Mouse (Mus musculus) heart, postnatal 4 days (tissue): ENCODE measurements around the gene Gm1604a. TPM values are rescaled to one million over a fixed set of nuclear protein-coding genes. Genes with fewer than 3 reads are reported as not detected.
A peak's percentile ranks its signal among the peaks of the same experiment; 100 is the strongest.
"Not testable (repeated sequence)": the region's sequence is repeated elsewhere in the genome, so short reads cannot be mapped to it uniquely, and the experiment has no call there.

Source experiments
- DNase-seq: peaks from one replicate; pipeline ENCODE4 v3.0.0; 2021
- total RNA-seq, 2 experiments: library from RNA; stranded (reverse); gene quantifications; 2 replicates each; pipeline ENCODE4 v1.2.3; 2021

The Gm1604a gene
- total RNA-seq, 2 experiments from 2014 or later = not detected

- not testable (repeated sequence) for DNase-seq
Measured at GRCm38 (mm10) chr17:7069561-7070240, 44.3 kb downstream of the Gm1604a start.

DNA sequence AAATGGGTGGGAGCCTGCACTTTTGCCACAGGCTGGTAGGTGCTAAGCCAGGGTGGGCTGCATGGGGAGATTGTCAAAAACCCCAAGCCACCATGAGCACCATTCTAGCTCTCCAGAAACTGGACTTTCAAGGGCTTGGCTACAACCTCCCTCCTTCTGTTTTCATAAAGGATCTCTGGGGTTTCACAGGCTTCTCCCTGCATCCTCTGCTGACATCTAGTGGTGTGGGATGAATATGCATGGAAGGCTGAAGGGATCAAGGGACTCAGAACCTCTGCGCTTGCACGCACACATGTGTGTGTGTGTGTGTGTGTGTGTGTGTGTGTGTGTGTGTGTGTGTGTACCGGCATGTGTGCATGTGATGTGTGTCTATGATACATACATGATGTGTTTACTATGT is 49.1 kb downstream of the Gm1604a start:
- peak; percentile 62 for DNase-seq

DNA sequence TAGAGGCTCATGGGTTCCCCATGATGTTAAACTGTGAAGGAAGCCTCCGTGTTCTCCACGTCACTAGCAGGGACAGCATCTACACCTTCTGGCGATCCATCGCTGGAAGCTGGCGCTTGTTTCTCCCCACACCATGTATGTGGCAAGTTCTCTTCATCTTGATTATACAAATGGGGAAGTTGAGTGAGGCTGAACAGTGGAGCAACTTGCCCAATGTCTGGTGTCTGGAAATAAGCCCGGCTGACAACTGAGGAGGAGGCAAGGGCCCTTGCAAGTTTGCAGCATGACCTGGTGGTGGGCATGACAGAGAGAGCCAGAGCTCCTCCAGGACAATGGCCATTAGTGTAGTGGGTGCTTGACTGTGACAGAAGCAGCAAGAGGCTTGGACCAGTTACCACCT is 50.2 kb downstream of the Gm1604a start:
- not testable (repeated sequence) for DNase-seq

- DNase-seq = peak; percentile 79
Measured at GRCm38 (mm10) chr17:7079558-7079957, 54.2 kb downstream of the Gm1604a start.

DNA sequence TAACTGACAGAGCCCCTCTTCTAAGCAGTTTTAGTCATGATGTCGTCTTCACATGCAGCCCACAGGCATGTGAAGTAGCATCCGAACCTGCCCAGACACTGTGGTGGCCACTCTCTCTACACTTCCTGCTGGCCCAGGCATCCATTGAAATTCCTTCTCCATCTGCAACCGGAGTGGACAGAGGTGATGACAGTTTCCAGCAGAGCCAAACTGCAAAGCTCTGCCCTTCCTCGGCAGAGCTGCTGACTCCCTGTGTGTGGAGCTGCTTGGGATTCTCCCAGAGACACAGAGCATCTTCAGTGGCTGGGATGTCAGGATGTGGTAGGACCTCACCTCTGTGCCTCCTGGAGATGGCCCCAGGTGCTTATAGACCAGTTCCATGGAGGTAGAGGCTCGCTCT is 59.2 kb downstream of the Gm1604a start:
- not testable (repeated sequence) for DNase-seq

- not testable (repeated sequence) for DNase-seq
Measured at GRCm38 (mm10) chr17:7085469-7086168, 60.3 kb downstream of the Gm1604a start.

DNA sequence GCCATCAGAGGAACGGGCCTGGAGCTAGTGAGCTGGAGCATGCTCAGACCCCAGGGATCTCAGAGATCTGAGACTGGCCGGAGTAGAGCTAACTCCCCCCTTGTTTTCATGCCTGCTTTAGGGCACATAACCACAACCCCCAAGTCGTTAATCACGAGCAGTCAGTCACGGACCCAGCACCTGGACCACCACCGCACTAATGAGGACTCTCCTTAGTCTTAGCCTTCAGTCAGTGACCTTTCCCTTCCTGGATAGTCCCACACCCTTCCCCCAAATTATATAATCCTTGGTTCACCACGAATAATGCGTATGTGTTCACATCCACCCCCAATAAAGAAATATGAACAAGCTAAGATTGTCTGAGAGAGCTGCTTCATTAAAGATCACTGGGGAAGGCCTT is 61.5 kb downstream of the Gm1604a start:
- DNase-seq = not testable (repeated sequence)

DNA sequence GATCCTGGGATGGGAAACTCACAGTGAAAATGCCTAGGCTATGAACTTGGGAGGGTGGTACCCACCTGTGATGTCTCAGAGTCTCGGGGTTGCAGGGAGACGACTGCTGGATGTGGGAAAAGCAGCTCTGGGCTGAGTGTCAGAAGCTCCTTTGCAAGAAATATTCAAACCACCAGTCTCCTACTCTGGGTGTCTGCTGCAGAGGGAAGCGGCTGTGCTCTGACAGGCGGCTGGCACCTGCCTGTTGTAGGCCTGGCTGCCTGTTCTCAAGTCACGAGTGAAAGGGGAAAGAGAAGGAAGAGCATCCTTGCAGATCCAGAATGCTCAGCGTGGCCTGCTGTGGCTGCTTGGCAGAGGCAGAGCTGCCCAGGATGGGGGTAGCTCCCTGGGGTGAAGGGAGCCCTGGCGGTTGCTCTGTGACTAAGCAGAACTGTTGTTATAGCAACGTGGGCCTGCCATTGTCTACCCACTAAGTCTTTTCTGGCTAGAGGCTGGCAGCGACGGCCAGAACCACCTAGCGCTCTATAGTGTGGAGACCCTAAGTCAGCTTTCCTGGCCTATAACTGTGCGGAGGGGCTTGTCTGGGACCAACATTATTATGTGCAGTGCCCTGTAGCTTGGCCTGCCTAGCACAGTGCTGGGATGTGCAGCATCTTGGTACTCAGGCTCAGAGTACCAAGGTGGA is 72.6 kb downstream of the Gm1604a start:
- not testable (repeated sequence) for DNase-seq

- not testable (repeated sequence) for DNase-seq
Measured at GRCm38 (mm10) chr17:7099096-7099495, 73.7 kb downstream of the Gm1604a start.

DNA sequence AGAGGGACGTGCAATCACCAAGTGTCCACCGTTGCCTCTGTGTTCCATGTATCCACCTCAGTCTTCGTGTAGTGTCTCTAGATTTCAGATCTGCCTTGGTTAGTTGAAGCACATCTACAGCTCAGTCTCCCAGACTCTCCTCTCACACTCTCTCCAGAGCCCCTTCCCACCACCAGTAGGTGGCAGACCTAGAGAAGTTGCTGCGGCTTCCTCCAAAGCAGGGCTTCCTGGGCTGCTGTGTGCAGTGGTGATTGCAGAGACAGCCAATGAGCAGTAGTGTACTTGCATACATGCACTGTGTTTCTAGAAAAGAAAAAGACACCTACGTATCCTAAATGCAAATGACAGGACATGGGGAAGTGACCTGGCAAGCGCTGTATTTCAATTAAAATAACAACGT is 77.6 kb downstream of the Gm1604a start:
- DNase-seq = not testable (repeated sequence)

DNA sequence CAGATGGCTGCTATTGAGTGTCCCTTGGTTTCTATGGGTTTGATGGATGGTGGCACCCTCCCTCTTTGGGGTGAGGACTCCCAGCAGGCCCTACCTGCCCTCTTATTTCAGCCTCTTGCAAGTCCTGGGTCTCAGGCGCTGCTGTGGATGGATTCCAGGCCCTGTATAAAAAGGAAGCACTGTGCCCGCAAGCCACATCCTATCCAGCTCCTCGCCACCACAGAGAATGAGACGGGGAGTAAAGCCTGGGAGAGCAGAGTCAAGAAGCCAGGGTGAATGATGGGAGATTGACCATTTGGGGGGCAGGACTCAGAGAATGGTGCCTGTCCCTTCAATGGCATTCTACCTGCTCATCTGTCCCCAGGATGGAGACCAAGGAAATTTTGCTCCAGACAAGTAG is 86.3 kb downstream of the Gm1604a start:
- not testable (repeated sequence) for DNase-seq

- DNase-seq = not testable (repeated sequence)
Measured at GRCm38 (mm10) chr17:7116265-7116664, 90.9 kb downstream of the Gm1604a start.

DNA sequence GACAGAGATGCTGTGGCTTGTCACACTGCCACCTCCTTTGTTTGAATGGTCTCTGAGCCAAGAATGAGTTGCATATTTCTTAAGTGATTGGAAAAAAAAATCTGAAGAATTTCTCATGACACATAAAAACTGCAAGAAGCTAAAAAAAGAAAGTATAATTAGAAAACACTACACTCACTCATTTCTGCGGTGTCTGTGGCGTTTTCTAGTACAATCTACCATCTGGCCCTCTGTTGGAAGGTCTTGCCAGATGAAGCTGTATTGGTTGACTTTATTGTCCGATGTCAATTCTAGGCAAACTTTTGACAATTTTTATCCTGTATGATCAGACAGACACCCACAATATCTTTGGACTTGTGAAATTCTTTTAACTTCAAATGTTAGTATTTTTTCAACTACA is 95.5 kb downstream of the Gm1604a start:
- DNase-seq = not testable (repeated sequence)

DNA sequence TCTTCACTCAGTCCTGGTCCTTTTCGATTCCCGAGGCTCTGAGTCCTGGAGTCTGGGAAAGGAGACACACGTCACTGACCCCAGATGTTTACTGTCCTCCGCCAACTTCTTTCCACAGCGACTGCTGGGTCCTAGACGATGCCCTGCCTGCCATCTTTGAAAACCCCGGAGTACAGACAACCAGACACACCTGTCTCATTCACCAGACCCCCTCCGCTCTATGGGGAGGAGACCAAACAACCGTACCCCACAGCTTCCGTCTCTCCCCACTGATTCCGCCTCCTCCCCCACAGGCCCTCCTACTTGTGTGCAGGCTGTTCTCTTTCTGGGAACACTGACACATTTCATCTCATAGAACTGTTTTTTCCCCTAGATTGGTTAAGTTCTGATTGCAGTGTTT is 97.2 kb downstream of the Gm1604a start:
- not testable (repeated sequence) for DNase-seq

GRCm38 (mm10) chr17:7126475-7126874 is 101.1 kb downstream of the Gm1604a start:
- not testable (repeated sequence) for DNase-seq

DNA sequence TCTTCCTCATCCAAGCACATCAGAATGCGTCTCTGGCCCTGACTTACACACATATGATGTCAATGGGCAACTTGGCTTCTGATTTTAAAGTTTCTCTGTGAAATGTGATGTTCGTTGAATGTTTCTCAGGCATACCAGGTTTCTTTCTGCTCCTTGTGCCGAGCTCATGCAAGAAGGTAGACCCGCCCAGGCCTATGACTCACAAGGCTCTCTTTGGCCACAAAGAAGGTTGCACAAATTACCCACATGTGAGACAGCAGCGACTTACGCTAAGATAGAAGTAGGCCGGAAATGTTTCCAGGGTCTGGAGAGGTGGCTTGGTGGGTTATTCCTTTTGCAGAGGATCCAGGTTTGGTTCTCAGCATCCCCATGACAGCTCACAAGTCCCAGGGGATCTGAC is 108.6 kb downstream of the Gm1604a start:
- DNase-seq = not testable (repeated sequence)

DNA sequence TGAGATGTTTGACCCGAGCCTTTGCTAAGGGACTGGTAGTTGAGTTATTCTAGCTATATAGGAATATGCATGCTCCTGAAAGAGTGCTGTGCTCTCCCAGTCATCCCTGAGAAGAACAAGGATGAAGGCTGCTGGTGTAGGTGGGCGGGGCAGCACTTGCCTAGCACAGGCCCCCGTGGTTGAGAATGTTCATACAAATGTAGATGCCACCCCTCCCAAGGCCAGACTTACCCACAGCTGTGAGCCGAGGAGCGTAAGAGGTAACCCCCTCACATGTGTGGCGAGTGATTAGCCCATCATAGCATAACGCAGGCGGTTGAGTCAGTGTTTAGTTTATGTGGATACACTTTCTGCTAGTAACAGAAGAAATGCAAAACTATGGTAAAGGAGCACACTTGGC is 109.9 kb downstream of the Gm1604a start:
- not testable (repeated sequence) for DNase-seq

Other genes starting within 250 kb of the Gm1604a start
- gene Ezr, start 242.8 kb upstream of the Gm1604a start, total RNA-seq = 100 to 1,000 TPM; 103 to 104 TPM
- gene Rsph3b, start 76.9 kb upstream of the Gm1604a start, total RNA-seq = 10 to 100 TPM; 52.6 to 55.3 TPM
- 10 to 100 TPM; 12.1 to 13.0 TPM for gene Tagap1, start 64.4 kb upstream of the Gm1604a start, total RNA-seq
- 100 to 1,000 TPM; 167 to 181 TPM for gene Rnaset2b, start 54.9 kb upstream of the Gm1604a start, total RNA-seq
- not detected for gene Gm49721, start 46.7 kb upstream of the Gm1604a start, total RNA-seq
- gene Rps6ka2, start 144.5 kb downstream of the Gm1604a start, total RNA-seq = 10 to 100 TPM; 26.2 to 31.1 TPM